Mouse (Mus musculus) hindbrain, embryonic 16.5 days (tissue): ENCODE results near the gene Pspc1. TPM values are rescaled to one million over a fixed set of nuclear protein-coding genes. Genes with fewer than 3 reads are reported as not detected.
"Not testable (repeated sequence)": the region's sequence is repeated elsewhere in the genome, so short reads cannot be mapped to it uniquely, and the experiment has no call there.

ENCODE experiments used
- ATAC-seq: fragments of 200-750 bp; cut with Nextera tagmentation; 2 replicates; pipeline ENCODE4 v1.8.0; 2017; ENCODE audit warnings: moderate TSS enrichment, moderate library complexity
- H3K27ac ChIP-seq: fragments of 300-500 bp; sonication (generic); 2 replicates; pipeline ENCODE4 v1.5.1; 2014; ENCODE audit warnings: low read depth, mild to moderate bottlenecking, control low read depth, low read length, moderate library complexity
- H3K27me3 ChIP-seq: fragments of 300-500 bp; sonication (generic); replicated peaks from 2 replicates; pipeline ENCODE4 v1.6.1; 2014; ENCODE audit warnings: low read length; ENCODE audit not compliant: control insufficient read depth, insufficient read depth
- H3K36me3 ChIP-seq: fragments of 300-500 bp; sonication (generic); 2 replicates; pipeline ENCODE4 v1.6.1; 2014; ENCODE audit warnings: mild to moderate bottlenecking, low read length, moderate library complexity, mixed read lengths; ENCODE audit not compliant: control insufficient read depth, insufficient read depth
- H3K4me1 ChIP-seq: fragments of 300-500 bp; sonication (generic); 2 replicates; pipeline ENCODE4 v1.6.1; 2014; ENCODE audit warnings: low read depth, low read length; ENCODE audit not compliant: control insufficient read depth, insufficient read depth
- H3K4me2 ChIP-seq: fragments of 300-500 bp; sonication (generic); 2 replicates; pipeline ENCODE4 v1.6.1; 2014; ENCODE audit warnings: mild to moderate bottlenecking, low read length, control low read depth, moderate library complexity
- H3K4me3 ChIP-seq: fragments of 300-500 bp; sonication (generic); 2 replicates; pipeline ENCODE4 v1.5.1; 2014; ENCODE audit warnings: mild to moderate bottlenecking, low read length, control low read depth, moderate library complexity
- H3K9ac ChIP-seq: fragments of 300-500 bp; sonication (generic); 2 replicates; pipeline ENCODE4 v1.6.1; 2014; ENCODE audit warnings: low read depth, mild to moderate bottlenecking, control low read depth, low read length, moderate library complexity
- H3K9me3 ChIP-seq: fragments of 300-500 bp; sonication (generic); 2 replicates; pipeline ENCODE4 v1.6.1; 2014; ENCODE audit warnings: mild to moderate bottlenecking, low read length, moderate library complexity; ENCODE audit not compliant: control insufficient read depth
- WGBS: fragments of 180-500 bp; shearing (Covaris S2); extraction: QIAGEN DNeasy Blood & Tissue Kit; methylation state at CpG from one replicate; pipeline ENCODE4 v1.1.7; 2014; 5-methylcytosine and 5-hydroxymethylcytosine counted together
- polyA plus RNA-seq: library from polyadenylated mRNA; unstranded; fragments of >200 nt; fragmentation: Nextera tagmentation; extraction: Ambion mirVana; gene quantifications from 2 replicates; pipeline ENCODE4 v1.2.1, GENCODE M21; 2015

The Pspc1 gene
- 26.0 and 30.3 TPM in 2 replicates for polyA plus RNA-seq

DNA sequence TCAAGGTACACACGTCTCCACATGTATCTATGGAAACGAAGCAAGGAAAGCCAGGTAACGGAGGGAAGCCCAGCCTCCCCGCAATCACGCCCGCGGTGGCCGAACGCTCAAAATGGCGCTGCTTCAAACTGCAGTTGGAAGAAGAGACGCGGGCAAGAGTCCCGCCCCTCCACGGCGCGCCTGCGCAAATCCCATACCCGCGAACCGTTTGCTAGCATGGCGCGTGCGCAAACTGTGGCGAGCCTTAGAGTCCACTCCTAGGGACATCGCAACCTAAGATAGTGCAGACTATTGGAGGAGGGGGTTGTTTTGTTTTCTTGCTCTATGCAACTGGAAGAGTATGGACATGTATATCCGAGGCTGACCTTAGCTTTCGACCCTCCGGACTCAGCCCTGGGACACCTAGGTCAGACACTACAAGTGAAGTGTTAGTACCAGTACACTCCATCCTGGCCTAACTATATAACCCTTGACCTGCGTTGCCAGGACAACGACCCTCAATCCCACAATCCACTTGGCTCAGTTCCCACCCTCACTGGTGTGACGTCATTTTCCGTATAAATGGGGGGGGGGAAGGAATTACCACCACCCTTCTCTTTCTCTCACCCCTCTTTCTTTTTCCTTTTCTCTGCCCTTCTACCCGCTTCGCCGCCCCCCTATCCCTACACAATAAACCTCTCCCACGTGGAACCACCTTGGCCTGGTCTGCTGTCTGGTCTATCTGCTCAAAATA is at the start of gene Pspc1:
TSS of gene Pspc1 (minus strand) at position 117 of the 733 bp plus-strand sequence.
- Histone ChIP-seq H3K4me1 (peaks cover 17% of the 10 kb centered on the region), H3K9me3 (no peaks in the 10 kb centered on the region), H3K9ac (peak within 1 kb of the TSS; percentile 86), H3K4me3 (peak within 1 kb of the TSS; percentile 63), H3K27ac (peak within 1 kb of the TSS; percentile 93), H3K36me3 (no peaks in the 10 kb centered on the region), H3K4me2 (peak within 1 kb of the TSS; percentile 82), H3K27me3 (no peaks in the 10 kb centered on the region)
- peak; percentile 98 for ATAC-seq
- under 1% methylated on average over 36 of the region's 36 CpGs for WGBS

DNA sequence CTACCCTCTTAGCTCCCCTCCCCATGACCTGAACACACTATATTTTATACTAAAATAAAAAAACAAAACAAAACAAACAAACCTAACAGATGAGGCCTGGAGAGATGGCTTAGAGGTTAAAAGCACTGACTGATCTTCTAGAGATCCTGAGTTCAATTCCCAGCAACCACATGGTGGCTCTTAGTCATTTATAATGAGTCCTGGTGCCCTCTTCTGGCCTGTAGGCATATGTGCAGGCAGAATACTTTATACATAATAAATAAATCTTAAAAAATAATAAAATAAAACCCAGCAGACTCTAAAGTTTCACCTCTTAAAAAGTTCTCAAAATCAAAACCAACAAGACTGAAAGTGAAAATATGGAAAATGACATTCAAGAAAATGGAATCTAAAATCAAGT is 46.4 kb upstream of the Pspc1 start:
- no peaks in the 10 kb centered on the region for H3K4me1 ChIP-seq
- H3K27me3 ChIP-seq: no peaks in the 10 kb centered on the region
- no peak overlapping the region for H3K4me2 ChIP-seq
- ATAC-seq: no peak
- H3K27ac ChIP-seq: no peak overlapping the region
- no peaks in the 10 kb centered on the region for H3K36me3 ChIP-seq
- no peak overlapping the region for H3K4me3 ChIP-seq
- peaks cover 4% of the 10 kb centered on the region; the same call in 1 of the 2 replicates for H3K9me3 ChIP-seq
- no peak overlapping the region for H3K9ac ChIP-seq

DNA sequence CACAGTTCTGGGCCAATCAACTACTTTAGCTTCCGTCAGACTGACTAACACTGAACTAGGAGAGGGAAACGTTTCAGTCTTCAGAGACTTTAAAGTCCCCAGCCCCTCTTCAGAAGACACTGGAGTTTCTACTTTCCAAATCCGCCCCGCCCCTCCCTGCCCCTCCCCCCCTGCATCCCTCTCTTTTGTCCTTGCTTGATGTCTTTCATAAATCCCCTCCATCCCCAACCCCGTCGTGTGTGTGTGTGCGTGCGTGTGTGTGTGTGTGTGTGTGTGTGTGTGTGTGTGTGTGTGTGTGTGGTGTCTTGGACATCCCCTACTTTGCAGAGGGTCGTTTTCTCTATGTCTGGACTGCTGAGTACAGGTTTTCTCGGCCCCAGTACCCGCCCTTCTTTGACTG is 39.5 kb upstream of the Pspc1 start:
- Histone ChIP-seq H3K4me2 (no peak overlapping the region), H3K4me3 (no peak overlapping the region), H3K4me1 (peaks cover 4% of the 10 kb centered on the region; the same call in 1 of the 2 replicates), H3K9me3 (peaks cover 4% of the 10 kb centered on the region; the same call in 1 of the 2 replicates), H3K27me3 (no peaks in the 10 kb centered on the region), H3K27ac (no peak overlapping the region), H3K36me3 (no peaks in the 10 kb centered on the region), H3K9ac (no peak overlapping the region)
- 6% methylated on average over 7 of the region's 11 CpGs for WGBS
- no peak for ATAC-seq

DNA sequence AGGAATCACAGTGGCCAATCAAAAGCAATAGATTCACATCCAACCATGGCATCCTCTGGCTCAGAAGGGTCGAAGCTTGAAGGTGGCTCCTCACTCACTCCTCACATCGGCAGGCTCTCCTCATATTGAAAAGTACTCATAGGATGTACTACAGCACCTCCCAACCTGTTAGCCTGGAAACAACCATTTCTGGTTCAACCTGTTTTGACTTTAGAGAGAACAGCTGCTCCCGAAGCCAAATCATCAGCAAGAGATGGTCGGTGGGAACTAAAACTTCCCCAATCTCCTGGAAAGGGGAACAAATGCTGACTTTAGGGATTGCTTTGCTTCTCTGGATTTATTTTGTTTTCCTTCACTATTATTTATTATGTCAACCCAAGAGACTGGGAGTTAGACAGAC is 39.0 kb upstream of the Pspc1 start:
- H3K4me3 ChIP-seq: no peak overlapping the region
- H3K36me3 ChIP-seq: no peaks in the 10 kb centered on the region
- peaks cover 3% of the 10 kb centered on the region; the same call in 1 of the 2 replicates for H3K9me3 ChIP-seq
- H3K27ac ChIP-seq: no peak overlapping the region
- ATAC-seq: no peak
- H3K4me2 ChIP-seq: no peak overlapping the region
- no peak overlapping the region for H3K9ac ChIP-seq
- WGBS: 88% methylated on average over 4 of the region's 4 CpGs
- peaks cover 4% of the 10 kb centered on the region; the same call in 1 of the 2 replicates for H3K4me1 ChIP-seq
- no peaks in the 10 kb centered on the region for H3K27me3 ChIP-seq

DNA sequence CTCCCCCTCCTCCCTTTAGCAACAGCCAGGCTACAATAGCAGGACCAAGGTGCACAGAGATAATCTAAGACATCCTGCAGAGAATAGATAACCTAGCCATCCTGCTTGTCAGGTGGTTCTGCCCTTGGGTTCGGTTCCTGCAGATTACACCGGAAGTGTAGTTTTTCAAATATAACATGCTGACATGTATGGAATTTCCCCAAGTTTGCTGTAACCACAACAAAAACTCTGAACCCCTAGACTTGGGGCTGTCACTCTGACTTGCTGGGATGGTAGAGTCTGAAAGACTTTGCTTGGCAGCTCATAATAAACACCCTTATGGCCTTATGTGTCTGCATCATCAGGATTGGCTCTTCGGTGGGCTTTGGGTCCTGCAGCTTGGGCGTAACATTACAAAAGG is 38.4 kb upstream of the Pspc1 start:
- ATAC-seq: no peak
- WGBS: 100% methylated on average over 4 of the region's 4 CpGs

DNA sequence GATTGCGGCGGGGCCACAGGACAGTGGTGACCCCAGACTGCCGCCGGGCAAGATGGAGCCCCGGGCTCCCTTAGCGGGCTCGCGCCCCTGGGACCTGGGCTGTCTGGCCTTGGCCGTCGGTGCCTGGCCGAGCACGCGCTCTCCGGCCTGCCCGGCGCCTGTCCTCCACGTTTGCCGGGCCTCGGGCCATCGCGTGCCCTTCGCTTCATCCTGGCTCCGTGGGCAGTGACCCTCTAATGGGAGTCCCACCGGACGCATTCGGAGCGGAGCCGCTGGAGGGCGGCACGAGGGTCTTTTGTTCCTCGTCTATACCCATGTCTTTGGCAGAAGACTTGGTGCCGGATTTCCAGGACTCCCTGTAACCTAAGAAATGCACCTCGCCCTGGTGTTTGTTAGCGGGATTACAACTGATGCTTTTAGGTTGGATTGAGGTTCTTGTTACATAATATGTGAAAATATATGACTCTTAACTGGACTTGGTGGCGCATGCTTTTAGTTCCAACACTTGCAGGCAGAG is 34.5 kb upstream of the Pspc1 start:
- H3K9ac ChIP-seq: peak overlapping the region; percentile 70
- H3K4me2 ChIP-seq: peak overlapping the region; percentile 59
- peak overlapping the region; percentile 90 for H3K27ac ChIP-seq
- peak; percentile 41 for ATAC-seq
- no peaks in the 10 kb centered on the region for H3K27me3 ChIP-seq
- H3K36me3 ChIP-seq: no peaks in the 10 kb centered on the region
- H3K4me3 ChIP-seq: peak overlapping the region; percentile 52
- WGBS: under 1% methylated on average over 35 of the region's 35 CpGs
- no peaks in the 10 kb centered on the region for H3K9me3 ChIP-seq
- peaks cover 10% of the 10 kb centered on the region for H3K4me1 ChIP-seq

More for the DNA sequence above, 38.4 kb upstream of the Pspc1 start:
- H3K9me3 ChIP-seq: peaks cover 2% of the 10 kb centered on the region; the same call in 1 of the 2 replicates
- H3K4me3 ChIP-seq: no peak overlapping the region
- H3K4me1 ChIP-seq: peaks cover 4% of the 10 kb centered on the region; the same call in 1 of the 2 replicates
- no peak overlapping the region for H3K27ac ChIP-seq
- no peak overlapping the region for H3K4me2 ChIP-seq
- H3K9ac ChIP-seq: no peak overlapping the region
- no peaks in the 10 kb centered on the region for H3K27me3 ChIP-seq
- no peaks in the 10 kb centered on the region for H3K36me3 ChIP-seq

DNA sequence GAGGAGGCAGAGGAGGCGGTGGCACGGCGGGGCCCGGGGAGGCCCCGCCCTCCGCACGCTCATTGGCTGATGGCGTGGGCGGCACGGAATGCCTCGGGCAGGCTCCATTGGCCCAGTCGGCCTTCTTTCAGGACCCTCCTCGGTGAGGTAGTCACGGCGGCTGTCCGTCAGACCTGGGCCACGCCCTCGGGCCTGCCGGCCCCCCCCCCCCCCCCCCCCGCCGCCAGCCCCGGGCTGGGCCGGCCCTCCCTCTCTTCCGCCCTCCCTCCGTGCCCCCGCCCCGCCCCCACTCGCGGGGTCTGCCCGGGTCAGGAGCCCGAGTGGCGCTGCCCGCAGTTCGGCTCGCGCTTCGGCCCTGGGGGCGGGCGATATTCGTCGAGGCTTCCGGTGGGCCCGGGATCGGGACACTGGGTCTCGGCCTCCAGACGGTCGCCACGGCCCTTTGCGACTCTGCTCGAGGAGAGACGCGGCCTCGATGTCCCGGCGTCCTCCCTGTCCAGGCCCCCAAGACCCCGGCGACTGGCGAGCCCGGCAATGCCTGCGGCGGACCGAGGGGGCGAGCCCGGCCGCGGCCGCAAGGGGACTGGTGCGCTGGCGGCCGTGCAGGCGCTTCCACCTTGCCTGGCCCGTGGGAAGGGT is 33.7 kb upstream of the Pspc1 start, which contains the start of gene Zmym5:
TSS of gene Zmym5 (minus strand) at position 16 of the 639 bp plus-strand sequence.
- H3K9ac ChIP-seq: peak within 1 kb of the TSS; percentile 79
- peak within 1 kb of the TSS; percentile 90 for H3K27ac ChIP-seq
- H3K4me2 ChIP-seq: peak within 1 kb of the TSS; percentile 59
- H3K4me3 ChIP-seq: peak within 1 kb of the TSS; percentile 73
- H3K4me1 ChIP-seq: peaks cover 10% of the 10 kb centered on the region
- not testable (repeated sequence) for H3K36me3 ChIP-seq, H3K9me3 ChIP-seq, H3K27me3 ChIP-seq
- ATAC-seq: peak; percentile 99
- WGBS: 0% methylated on average over 24 of the region's 72 CpGs

DNA sequence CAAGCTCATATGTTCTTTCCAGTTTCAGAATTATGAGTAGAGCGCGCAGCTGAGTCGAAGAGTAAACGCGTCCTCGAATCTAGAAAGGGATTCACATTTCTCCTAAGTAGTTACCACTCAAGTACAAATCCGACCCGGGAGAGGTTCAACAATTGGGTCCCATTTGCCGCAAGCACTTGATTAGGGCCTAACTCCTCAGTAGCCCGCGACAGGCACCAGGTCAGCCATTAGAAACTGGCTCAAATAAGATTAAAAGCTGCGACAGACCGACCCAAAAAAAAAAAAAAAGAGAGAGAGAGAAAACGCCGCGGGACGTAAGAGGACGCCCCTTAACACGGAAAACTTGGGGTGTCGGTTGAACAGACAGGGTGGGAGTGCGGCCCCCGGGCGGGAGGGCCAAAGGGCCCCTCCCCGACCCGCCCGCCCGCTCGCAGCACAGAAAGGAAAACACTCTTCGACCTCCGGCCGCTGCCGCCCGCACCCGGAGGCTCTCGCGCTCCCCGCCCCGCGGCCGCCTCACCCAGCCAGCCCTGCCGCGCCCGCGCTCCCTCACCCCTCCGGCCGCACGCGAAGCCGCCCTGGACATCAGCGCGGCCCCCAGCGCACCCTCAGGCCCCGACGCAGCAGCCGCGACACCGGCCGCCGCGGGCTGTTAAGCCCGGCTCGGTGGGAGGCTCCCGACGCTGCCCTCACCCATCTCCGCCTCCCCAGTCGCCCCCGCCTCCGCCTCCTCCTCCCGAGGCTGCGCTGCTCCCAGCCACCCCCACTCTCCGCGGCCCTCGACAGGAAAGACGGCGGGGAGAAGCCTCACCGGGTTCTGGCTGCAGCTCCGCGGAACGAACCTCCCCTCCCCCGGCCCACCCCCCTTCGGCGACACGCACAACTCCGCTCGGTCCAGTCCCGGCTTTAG is 32.9 kb upstream of the Pspc1 start:
- not testable (repeated sequence) for H3K36me3 ChIP-seq, H3K9me3 ChIP-seq, H3K27me3 ChIP-seq, ATAC-seq
- WGBS: under 1% methylated on average over 21 of the region's 86 CpGs
- Histone ChIP-seq H3K27ac (peak overlapping the region; percentile 87), H3K4me3 (peak overlapping the region; percentile 73), H3K4me2 (peak overlapping the region; percentile 55), H3K9ac (peak overlapping the region; percentile 79), H3K4me1 (peaks cover 10% of the 10 kb centered on the region)
